Mouse (Mus musculus) hindbrain, postnatal 0 days (tissue): ENCODE measurements around the gene Olfr575. TPM values are rescaled to one million over a fixed set of nuclear protein-coding genes. Genes with fewer than 3 reads are reported as not detected.
A peak's percentile ranks its signal among the peaks of the same experiment; 100 is the strongest.

ENCODE experiments used
- ATAC-seq: fragments of 200-750 bp; cut with Nextera tagmentation; 2 replicates; pipeline ENCODE4 v1.8.0; 2017; ENCODE audit warnings: mild to moderate bottlenecking, moderate TSS enrichment, moderate library complexity
- DNase-seq: peaks from one replicate; pipeline ENCODE4 v3.0.0-alpha.2; 2015; ENCODE audit warnings: low spot score
- H3K27ac ChIP-seq: fragments of 300-500 bp; sonication (generic); 2 replicates; pipeline ENCODE4 v1.5.1; 2014; ENCODE audit warnings: mild to moderate bottlenecking
- H3K27me3 ChIP-seq: fragments of 300-500 bp; sonication (generic); 2 replicates; pipeline ENCODE4 v1.6.1; 2014; ENCODE audit warnings: low read length, mixed read lengths; ENCODE audit not compliant: insufficient read depth
- H3K36me3 ChIP-seq: fragments of 300-500 bp; sonication (generic); 2 replicates; pipeline ENCODE4 v1.6.1; 2014; ENCODE audit warnings: low read length, mixed read lengths; ENCODE audit not compliant: insufficient read depth
- H3K4me1 ChIP-seq: fragments of 300-500 bp; sonication (generic); 2 replicates; pipeline ENCODE4 v1.6.1; 2014; ENCODE audit warnings: antibody characterized with exemption, low read length, mixed read lengths; ENCODE audit not compliant: insufficient read depth
- H3K4me2 ChIP-seq: fragments of 300-500 bp; sonication (generic); 2 replicates; pipeline ENCODE4 v1.6.1; 2014; ENCODE audit warnings: low read depth, mild to moderate bottlenecking, low read length, moderate library complexity, mixed read lengths
- H3K4me3 ChIP-seq: fragments of 300-500 bp; sonication (generic); 2 replicates; pipeline ENCODE4 v1.5.1; 2014; ENCODE audit warnings: low read length
- H3K9ac ChIP-seq: fragments of 300-500 bp; sonication (generic); replicated peaks from 2 replicates; pipeline ENCODE4 v1.6.1; 2014; ENCODE audit warnings: mild to moderate bottlenecking, low read length, moderate library complexity, mixed read lengths
- H3K9me3 ChIP-seq: fragments of 300-500 bp; sonication (generic); 2 replicates; pipeline ENCODE4 v1.6.1; 2016; ENCODE audit warnings: low read length, mixed read lengths
- CTCF ChIP-seq: IDR thresholded peaks from 2 replicates; pipeline ENCODE4 v1.5.1; 2016; ENCODE audit warnings: antibody characterized with exemption, control low read depth, low read depth
- WGBS: fragments of 180-500 bp; shearing (Covaris S2); extraction: QIAGEN DNeasy Blood & Tissue Kit; methylation state at CpG from one replicate; pipeline ENCODE4 v1.1.7; 2014; 5-methylcytosine and 5-hydroxymethylcytosine counted together
- polyA plus RNA-seq: library from polyadenylated mRNA; unstranded; fragments of >200 nt; fragmentation: Nextera tagmentation; extraction: Ambion mirVana; gene quantifications from 2 replicates; pipeline ENCODE4 v1.2.1, GENCODE M21; 2015
- total RNA-seq: library from RNA; depleted of rRNA; stranded (reverse); fragments of >200 nt; gene quantifications from 2 replicates; pipeline ENCODE4 v1.2.3, GENCODE M21; 2014

Olfr575 gene
- total and polyA plus RNA-seq, 2 experiments from 2014 or later: not detected

GRCm38 (mm10) chr7:102948167-102948566 lies 10.4 kb downstream of the Olfr575 start, which contains the start of gene Olfr574:
Olfr574 (plus strand) TSS chr7:102948467.
- Histone ChIP-seq H3K4me2 (no peak within 1 kb of the TSS), H3K4me3 (no peak within 1 kb of the TSS), H3K9ac (no peak within 1 kb of the TSS), H3K4me1 (no peaks in the 10 kb centered on the region), H3K27ac (no peak within 1 kb of the TSS), H3K27me3 (no peaks in the 10 kb centered on the region), H3K36me3 (no peaks in the 10 kb centered on the region), H3K9me3 (no peaks in the 10 kb centered on the region)
- no peak for TF ChIP-seq CTCF
- DNase-seq (no peak), ATAC-seq (no peak)
- 86% methylated on average over 1 of the region's 1 CpGs for WGBS

DNA sequence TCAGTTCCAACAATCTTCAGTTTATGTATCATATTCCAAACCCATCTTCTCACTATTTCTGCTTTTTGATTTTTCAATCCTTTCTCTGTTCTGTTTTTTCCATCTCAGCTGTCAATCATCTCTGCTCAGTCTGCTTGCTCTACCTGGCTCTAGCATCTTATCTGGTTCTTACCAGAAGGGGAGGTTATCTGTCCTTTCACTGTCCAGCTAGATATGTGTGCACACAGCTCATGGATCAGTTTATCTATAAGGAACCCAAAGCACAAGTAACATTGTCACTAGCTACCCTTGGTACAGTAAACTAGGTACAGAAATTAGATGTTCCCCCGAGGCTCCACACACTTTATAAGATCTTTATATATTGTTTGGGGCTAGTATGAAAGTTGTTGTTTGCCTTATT lies 15.2 kb downstream of the Olfr575 start:
- Histone ChIP-seq H3K36me3 (no peaks in the 10 kb centered on the region), H3K9ac (no peak overlapping the region), H3K4me1 (no peaks in the 10 kb centered on the region), H3K27me3 (no peaks in the 10 kb centered on the region), H3K27ac (no peak overlapping the region), H3K9me3 (no peaks in the 10 kb centered on the region), H3K4me2 (no peak overlapping the region), H3K4me3 (no peak overlapping the region)
- ATAC-seq: no peak
- no peak for DNase-seq
- TF ChIP-seq CTCF: no peak
- WGBS: 86% methylated on average over 1 of the region's 1 CpGs

GRCm38 (mm10) chr7:102942475-102942874 lies 16.1 kb downstream of the Olfr575 start, which contains the start of gene Olfr573-ps1:
Olfr573-ps1 (minus strand) TSS chr7:102942575.
- no peak for ATAC-seq
- WGBS: 90% methylated on average over 2 of the region's 2 CpGs

DNA sequence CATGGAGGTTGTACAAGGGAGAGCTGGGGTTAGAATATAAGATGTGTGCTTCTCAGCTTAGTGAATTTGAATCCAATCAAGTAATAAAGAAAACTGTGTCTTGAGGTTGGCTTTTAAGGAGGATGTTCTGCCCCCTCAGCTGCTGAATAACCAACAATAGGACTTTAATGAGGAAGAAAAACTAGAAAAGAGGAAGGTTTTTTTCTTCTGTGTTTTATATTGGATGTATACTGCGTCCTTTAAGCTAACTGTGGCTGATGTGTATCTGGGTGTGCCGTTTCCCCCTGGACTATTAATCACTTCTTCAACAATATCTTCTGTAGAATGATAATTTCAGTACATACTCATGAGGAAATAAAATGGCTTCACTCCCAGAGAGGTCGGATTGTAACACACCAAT lies 31.5 kb downstream of the Olfr575 start:
- no peak overlapping the region for H3K9ac ChIP-seq
- H3K4me3 ChIP-seq: no peak overlapping the region
- H3K4me1 ChIP-seq: no peaks in the 10 kb centered on the region
- ATAC-seq (no peak), DNase-seq (no peak)
- H3K36me3 ChIP-seq: no peaks in the 10 kb centered on the region
- H3K9me3 ChIP-seq: no peaks in the 10 kb centered on the region
- WGBS: 72% methylated on average over 3 of the region's 3 CpGs
- TF ChIP-seq CTCF: no peak
- H3K27ac ChIP-seq: no peak overlapping the region
- no peak overlapping the region for H3K4me2 ChIP-seq
- H3K27me3 ChIP-seq: no peaks in the 10 kb centered on the region

More at GRCm38 (mm10) chr7:102942475-102942874, 16.1 kb downstream of the Olfr575 start, which contains the start of gene Olfr573-ps1:
- Histone ChIP-seq H3K4me1 (no peaks in the 10 kb centered on the region), H3K27me3 (no peaks in the 10 kb centered on the region), H3K36me3 (no peaks in the 10 kb centered on the region), H3K27ac (no peak within 1 kb of the TSS), H3K4me3 (no peak within 1 kb of the TSS), H3K9ac (no peak within 1 kb of the TSS), H3K4me2 (no peak within 1 kb of the TSS), H3K9me3 (no peaks in the 10 kb centered on the region)
- TF ChIP-seq CTCF: no peak
- DNase-seq: no peak

- ATAC-seq (no peak), DNase-seq (no peak)
- no peak within 1 kb of the TSS for H3K9ac ChIP-seq
- no peak within 1 kb of the TSS for H3K4me3 ChIP-seq
- no peaks in the 10 kb centered on the region for H3K27me3 ChIP-seq
- H3K36me3 ChIP-seq: no peaks in the 10 kb centered on the region
- H3K4me1 ChIP-seq: no peaks in the 10 kb centered on the region
- TF ChIP-seq CTCF: no peak
- no peak within 1 kb of the TSS for H3K4me2 ChIP-seq
- H3K9me3 ChIP-seq: no peaks in the 10 kb centered on the region
- 63% methylated on average over 1 of the region's 1 CpGs for WGBS
- H3K27ac ChIP-seq: no peak within 1 kb of the TSS
Observed at GRCm38 (mm10) chr7:102924109-102924508, 34.5 kb downstream of the Olfr575 start, which contains the start of gene Olfr572. Olfr572 (plus strand) TSS chr7:102924409.

- H3K36me3 ChIP-seq: no peaks in the 10 kb centered on the region
- WGBS: 14% methylated on average over 1 of the region's 1 CpGs
- ATAC-seq (peak; percentile 56), DNase-seq (peak; percentile 75)
- no peak overlapping the region for H3K4me2 ChIP-seq
- no peaks in the 10 kb centered on the region for H3K9me3 ChIP-seq
- H3K4me3 ChIP-seq: no peak overlapping the region
- H3K27me3 ChIP-seq: no peaks in the 10 kb centered on the region
- TF ChIP-seq CTCF: peak; percentile 82
- H3K27ac ChIP-seq: no peak overlapping the region
- no peaks in the 10 kb centered on the region for H3K4me1 ChIP-seq
- H3K9ac ChIP-seq: no peak overlapping the region
Observed at GRCm38 (mm10) chr7:102919632-102920031, 38.9 kb downstream of the Olfr575 start.

- no peak within 1 kb of the TSS for H3K4me3 ChIP-seq
- ATAC-seq (no peak), DNase-seq (no peak)
- no peaks in the 10 kb centered on the region for H3K36me3 ChIP-seq
- WGBS: 67% methylated on average over 4 of the region's 4 CpGs
- H3K27me3 ChIP-seq: no peaks in the 10 kb centered on the region
- H3K9me3 ChIP-seq: no peaks in the 10 kb centered on the region
- no peak within 1 kb of the TSS for H3K27ac ChIP-seq
- H3K9ac ChIP-seq: no peak within 1 kb of the TSS
- no peak for TF ChIP-seq CTCF
- no peak within 1 kb of the TSS for H3K4me2 ChIP-seq
- H3K4me1 ChIP-seq: no peaks in the 10 kb centered on the region
Observed at GRCm38 (mm10) chr7:102917032-102917875, 41.3 kb downstream of the Olfr575 start, which contains the start of gene Olfr571. Olfr571 (minus strand) TSS chr7:102917536.
